Mouse (Mus musculus) ES-Bruce4 (cell line): Measurements from ENCODE around the gene Jup.

Experiments used
- CTCF ChIP-seq: IDR thresholded peaks from one replicate; pipeline ENCODE4 v1.8.1; 2011; ENCODE audit warnings: low read depth, low read length
- EP300 ChIP-seq: IDR thresholded peaks from 2 replicates; pipeline ENCODE4 v1.6.1; 2011; ENCODE audit warnings: low read depth, low read length; ENCODE audit not compliant: insufficient read depth
- POLR2A ChIP-seq: IDR thresholded peaks from one replicate; pipeline ENCODE4 v1.8.1; 2011; ENCODE audit warnings: low read length; ENCODE audit not compliant: insufficient read depth

- no peak for TF ChIP-seq CTCF
- TF ChIP-seq EP300 = no peak
- TF ChIP-seq POLR2A = no peak
Observed at GRCm38 (mm10) chr11:100335731-100336130, 61.8 kb downstream of the Jup start.
